Mouse (Mus musculus) myocyte (in vitro differentiated cells): Measurements from ENCODE around the gene Ccdc85b.

ENCODE experiments used
- CEBPB ChIP-seq: IDR thresholded peaks from 2 replicates; pipeline ENCODE4 v1.6.1; 2011; ENCODE audit warnings: mild to moderate bottlenecking, moderate library complexity; ENCODE audit not compliant: poor library complexity, insufficient read depth, severe bottlenecking
- E2F4 ChIP-seq: IDR thresholded peaks from one replicate; pipeline ENCODE4 v1.6.1; 2011; ENCODE audit warnings: mild to moderate bottlenecking, control low read depth, moderate library complexity; ENCODE audit not compliant: insufficient read depth
- MAX ChIP-seq: IDR thresholded peaks from one replicate; pipeline ENCODE4 v1.6.1; 2011; ENCODE audit warnings: low read depth, mild to moderate bottlenecking, control low read depth
- MYOD1 ChIP-seq, 3 experiments: IDR thresholded peaks; one replicate each; pipeline ENCODE4 v1.6.1; 2011; ENCODE audit warnings: control low read depth in 2 of 3, low read depth in 2 of 3, mild to moderate bottlenecking in 2 of 3, moderate library complexity in 1 of 3; ENCODE audit not compliant: insufficient read length in 2 of 3, control insufficient read depth in 1 of 3
- MYOG ChIP-seq, 3 experiments: IDR thresholded peaks; one replicate each; pipeline ENCODE4 v1.6.1; 2011; ENCODE audit warnings: control low read depth in 2 of 3, low read depth in 2 of 3, mild to moderate bottlenecking in 2 of 3; ENCODE audit not compliant: insufficient read length in 2 of 3, control insufficient read depth in 1 of 3, insufficient read depth in 1 of 3
- POLR2A ChIP-seq: IDR thresholded peaks from one replicate; pipeline ENCODE4 v1.6.1; 2011; ENCODE audit warnings: low read depth, mild to moderate bottlenecking, control low read depth, moderate library complexity; ENCODE audit not compliant: insufficient read length
- POLR2AphosphoS2 ChIP-seq: IDR thresholded peaks from one replicate; pipeline ENCODE4 v1.6.1; 2011; ENCODE audit warnings: low read depth, control low read depth; ENCODE audit not compliant: insufficient read length
- SRF ChIP-seq: IDR thresholded peaks from one replicate; pipeline ENCODE4 v1.6.1; 2011; ENCODE audit warnings: low read depth; ENCODE audit not compliant: control insufficient read depth, insufficient read length
- TCF12 ChIP-seq: IDR thresholded peaks from one replicate; pipeline ENCODE4 v1.6.1; 2011; ENCODE audit warnings: mild to moderate bottlenecking, control low read depth; ENCODE audit not compliant: poor library complexity, insufficient read depth, severe bottlenecking
- TCF3 ChIP-seq: IDR thresholded peaks from one replicate; pipeline ENCODE4 v1.6.1; 2011; ENCODE audit warnings: low read depth, control low read depth; ENCODE audit not compliant: insufficient read length
- USF1 ChIP-seq: IDR thresholded peaks from one replicate; pipeline ENCODE4 v1.6.1; 2011; ENCODE audit warnings: low read depth, mild to moderate bottlenecking, control low read depth, moderate library complexity

DNA sequence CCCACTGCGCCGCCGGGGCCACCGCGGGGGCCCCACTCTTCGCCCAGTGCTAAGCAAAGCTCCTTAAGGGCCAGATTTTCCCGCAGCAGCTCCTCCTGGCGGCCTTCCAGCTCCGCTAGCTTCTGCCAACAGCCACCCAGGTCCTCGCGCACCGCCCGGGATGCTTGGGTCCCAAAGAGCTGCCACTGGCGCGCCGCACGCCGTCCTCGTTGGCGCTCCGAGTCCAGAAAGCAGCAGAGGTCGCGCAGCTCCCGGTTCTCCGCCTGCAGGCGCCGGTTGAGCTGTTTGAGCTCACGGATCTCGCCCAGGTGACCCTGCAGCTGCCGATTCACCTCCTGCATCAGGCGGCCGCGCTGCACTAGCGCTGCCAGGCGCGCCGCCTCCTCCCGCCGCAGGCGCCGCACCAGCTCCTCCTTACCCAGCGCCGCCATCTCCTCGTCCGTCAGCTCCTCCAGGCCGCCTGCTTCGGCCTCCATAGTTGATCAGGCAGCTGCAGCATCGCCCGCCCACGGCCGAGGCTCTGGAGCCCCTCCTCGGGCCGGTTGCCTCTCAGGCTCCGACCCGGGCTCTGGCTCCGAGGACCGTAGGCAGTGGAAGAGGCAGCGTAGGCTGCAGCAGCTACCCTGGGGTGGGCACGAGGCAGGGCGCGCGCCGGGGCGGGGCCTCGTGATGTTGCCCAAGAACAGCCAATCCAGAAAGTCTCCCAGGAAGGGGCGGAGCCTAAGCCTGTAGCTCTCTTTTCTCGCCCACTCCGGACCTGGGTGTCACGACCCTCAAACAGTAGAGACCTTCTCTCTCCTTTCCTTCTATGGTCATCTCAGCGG is 560 bp downstream of the Ccdc85b start:
- TF ChIP-seq POLR2A: peak; percentile 92
- TF ChIP-seq CEBPB: no peak
- no peak for TF ChIP-seq E2F4
- TF ChIP-seq MYOD1 (IDR thresholded peaks at IDR 0.05; ENCODE audit: control insufficient read depth in 1 of 3, insufficient read length in 2 of 3, low read depth in 2 of 3): peak in 1 of 3 experiments; percentile 31
- peak; percentile 42 for TF ChIP-seq SRF
- TF ChIP-seq MAX: no peak
- TF ChIP-seq POLR2AphosphoS2: peak; percentile 76
- TF ChIP-seq TCF3: no peak
- no peak for TF ChIP-seq USF1
- no peak for TF ChIP-seq TCF12
- peak in 1 of 3 experiments; percentile 35 for TF ChIP-seq MYOG (IDR thresholded peaks at IDR 0.05; ENCODE audit: control insufficient read depth in 1 of 3, insufficient read depth in 1 of 3, insufficient read length in 2 of 3, low read depth in 2 of 3)
